Mouse (Mus musculus): Measurements from ENCODE around the gene Palld. TPM values are rescaled to one million over a fixed set of nuclear protein-coding genes. Genes with fewer than 3 reads are reported as not detected.

Gene Palld
- total and polyA plus RNA-seq, 2 experiments from 2014 or later: 10.7 to 11.0 TPM

DNA sequence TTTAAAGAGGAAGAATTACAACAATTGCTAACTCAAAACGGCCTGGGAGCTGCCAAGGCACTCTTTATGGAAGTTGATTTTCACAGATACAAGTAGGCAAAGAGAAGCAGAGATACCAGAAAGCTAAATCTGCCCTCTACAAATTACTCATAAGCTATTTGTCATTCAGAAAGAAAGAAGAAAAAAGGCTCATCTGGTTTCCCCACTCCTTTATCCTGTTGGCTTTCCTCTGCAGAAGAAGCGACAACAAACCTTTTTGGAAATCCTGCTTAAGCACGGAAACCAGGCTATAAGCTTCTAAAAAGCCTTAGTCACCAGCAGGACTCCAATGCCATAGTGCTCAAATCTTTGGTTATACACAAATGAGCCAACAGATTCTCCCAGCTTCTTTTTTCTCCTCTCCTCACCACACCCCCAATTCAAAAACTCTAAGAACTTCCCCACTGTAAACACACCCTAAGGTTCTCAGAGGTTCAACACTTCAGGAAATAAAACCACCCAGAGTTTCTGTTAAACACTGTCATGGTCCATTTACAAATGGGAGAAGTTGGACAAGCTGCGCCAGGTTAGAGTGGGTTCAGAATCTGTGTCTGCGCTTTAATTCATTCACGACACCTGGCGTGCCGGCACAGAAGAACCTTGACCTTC is 349.6 kb downstream of the Palld start:
- no peak overlapping the region for H3K27ac ChIP-seq (ENCODE audit: low read depth, low read length)
- ATAC-seq: no peak
- no peak for TF ChIP-seq CTCF (IDR thresholded peaks at IDR 0.05; ENCODE audit: low read depth)
- H3K27me3 ChIP-seq (ENCODE audit: insufficient read depth, low read length): no peaks in the 10 kb centered on the region
- no peak overlapping the region for H3K9ac ChIP-seq
- no peaks in the 10 kb centered on the region for H3K4me1 ChIP-seq (ENCODE audit: insufficient read depth)
- H3K4me2 ChIP-seq (ENCODE audit: low read depth): no peak overlapping the region
- H3K4me3 ChIP-seq (ENCODE audit: low read depth, low read length): no peak overlapping the region
- 0 out of 2 replicates have a peak, but pooled peaks cover 6% of the 10 kb centered on the region for H3K9me3 ChIP-seq (ENCODE audit: low read length)
- DNase-seq: no peak
- no peaks in the 10 kb centered on the region for H3K36me3 ChIP-seq (ENCODE audit: insufficient read depth)
- 85% methylated on average over 8 of the region's 8 CpGs for WGBS

DNA sequence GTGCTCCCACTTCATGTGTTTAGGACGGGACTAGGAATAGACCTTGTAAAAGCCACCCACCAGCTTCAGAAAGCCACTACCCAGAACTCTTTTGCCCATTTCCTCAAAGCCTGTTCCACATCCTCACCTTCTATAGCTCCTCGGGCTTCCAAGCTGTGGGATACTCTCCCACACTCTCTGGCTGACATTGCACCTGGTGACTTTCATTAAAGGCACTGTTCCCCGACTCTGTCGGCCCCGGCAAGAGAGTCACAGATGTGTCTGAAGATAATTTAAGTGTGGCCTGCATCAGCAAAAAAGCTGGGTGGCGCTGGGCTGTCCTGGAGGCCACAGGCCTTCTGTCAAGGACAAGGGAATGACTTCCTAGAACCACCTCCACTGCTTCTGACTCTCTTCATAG is 350.3 kb downstream of the Palld start:
- no peaks in the 10 kb centered on the region for H3K4me1 ChIP-seq (ENCODE audit: insufficient read depth)
- no peaks in the 10 kb centered on the region for H3K36me3 ChIP-seq (ENCODE audit: insufficient read depth)
- WGBS: 72% methylated on average over 6 of the region's 6 CpGs
- DNase-seq (no peak), ATAC-seq (no peak)
- TF ChIP-seq CTCF (IDR thresholded peaks at IDR 0.05; ENCODE audit: low read depth): no peak
- no peak overlapping the region for H3K4me3 ChIP-seq (ENCODE audit: low read depth, low read length)
- H3K4me2 ChIP-seq (ENCODE audit: low read depth): no peak overlapping the region
- H3K27ac ChIP-seq (ENCODE audit: low read depth, low read length): no peak overlapping the region
- H3K27me3 ChIP-seq (ENCODE audit: insufficient read depth, low read length): no peaks in the 10 kb centered on the region
- H3K9ac ChIP-seq: no peak overlapping the region
- H3K9me3 ChIP-seq (ENCODE audit: low read length): 0 out of 2 replicates have a peak, but pooled peaks cover 6% of the 10 kb centered on the region

DNA sequence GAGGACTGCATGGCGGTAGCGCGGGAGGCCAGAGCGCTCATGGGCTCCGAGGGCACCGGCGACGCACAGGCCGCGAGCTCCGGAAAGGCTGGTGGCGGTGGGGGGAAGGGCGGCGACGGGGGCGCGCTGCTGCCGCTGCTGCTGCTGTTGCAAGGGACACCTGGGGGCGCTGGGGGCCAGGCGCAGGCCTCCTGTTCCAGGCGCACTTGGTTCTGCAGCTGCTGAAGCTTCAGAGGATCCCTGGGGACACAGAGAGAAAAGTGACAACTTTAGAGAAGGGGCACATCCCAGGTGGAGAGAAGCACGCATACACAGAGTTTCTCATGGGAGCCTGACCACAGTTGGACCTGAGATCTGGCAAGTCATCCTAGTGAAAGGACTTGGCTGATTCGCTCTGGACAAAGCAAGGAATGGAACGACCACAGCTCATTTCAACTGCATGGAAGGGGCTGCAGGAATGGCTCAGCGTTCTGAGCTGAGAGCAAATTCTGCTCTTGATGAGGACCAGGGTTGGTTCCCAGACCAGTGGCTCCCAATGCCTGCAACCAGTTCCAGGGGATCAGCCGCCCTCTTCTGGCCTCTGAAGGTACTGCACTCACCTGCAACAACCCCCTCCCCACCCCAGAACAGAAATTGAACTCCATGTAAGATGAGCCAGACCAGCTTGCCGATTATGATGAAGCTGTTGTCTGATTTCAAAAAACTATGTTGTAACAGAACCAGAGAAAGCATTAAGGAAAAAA is 352.3 kb downstream of the Palld start:
- no peak overlapping the region for H3K4me3 ChIP-seq (ENCODE audit: low read depth, low read length)
- WGBS: 68% methylated on average over 27 of the region's 27 CpGs
- no peak overlapping the region for H3K4me2 ChIP-seq (ENCODE audit: low read depth)
- H3K9me3 ChIP-seq (ENCODE audit: low read length): 0 out of 2 replicates have a peak, but pooled peaks cover 6% of the 10 kb centered on the region
- H3K9ac ChIP-seq: no peak overlapping the region
- H3K36me3 ChIP-seq (ENCODE audit: insufficient read depth): no peaks in the 10 kb centered on the region
- H3K4me1 ChIP-seq (ENCODE audit: insufficient read depth): no peaks in the 10 kb centered on the region
- TF ChIP-seq CTCF (IDR thresholded peaks at IDR 0.05; ENCODE audit: low read depth): peak; percentile 45
- H3K27me3 ChIP-seq (ENCODE audit: insufficient read depth, low read length): no peaks in the 10 kb centered on the region
- DNase-seq: no peak
- no peak overlapping the region for H3K27ac ChIP-seq (ENCODE audit: low read depth, low read length)
- ATAC-seq: no peak

DNA sequence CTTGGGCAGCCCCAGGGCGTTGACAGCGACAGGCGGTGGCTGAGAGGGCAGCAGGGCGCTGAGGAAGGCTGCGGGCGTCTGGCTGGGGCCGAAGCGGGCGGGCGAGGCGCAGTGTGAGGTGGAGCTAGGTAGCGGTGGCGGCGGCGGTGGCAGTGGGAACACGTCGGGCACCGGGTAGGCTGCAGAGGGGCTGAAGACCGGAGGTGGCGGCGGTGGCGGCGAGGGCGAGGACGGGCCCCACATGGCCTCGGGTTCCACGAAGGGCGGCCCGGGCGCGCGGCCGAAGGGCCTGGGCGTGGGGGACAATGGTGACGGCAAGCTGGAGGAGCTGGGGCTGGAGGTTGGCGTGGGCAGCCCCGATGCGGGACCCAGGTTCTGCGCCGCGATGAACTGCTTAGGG is 352.9 kb downstream of the Palld start:
- ATAC-seq: no peak
- H3K4me3 ChIP-seq (ENCODE audit: low read depth, low read length): no peak overlapping the region
- DNase-seq: no peak

DNA sequence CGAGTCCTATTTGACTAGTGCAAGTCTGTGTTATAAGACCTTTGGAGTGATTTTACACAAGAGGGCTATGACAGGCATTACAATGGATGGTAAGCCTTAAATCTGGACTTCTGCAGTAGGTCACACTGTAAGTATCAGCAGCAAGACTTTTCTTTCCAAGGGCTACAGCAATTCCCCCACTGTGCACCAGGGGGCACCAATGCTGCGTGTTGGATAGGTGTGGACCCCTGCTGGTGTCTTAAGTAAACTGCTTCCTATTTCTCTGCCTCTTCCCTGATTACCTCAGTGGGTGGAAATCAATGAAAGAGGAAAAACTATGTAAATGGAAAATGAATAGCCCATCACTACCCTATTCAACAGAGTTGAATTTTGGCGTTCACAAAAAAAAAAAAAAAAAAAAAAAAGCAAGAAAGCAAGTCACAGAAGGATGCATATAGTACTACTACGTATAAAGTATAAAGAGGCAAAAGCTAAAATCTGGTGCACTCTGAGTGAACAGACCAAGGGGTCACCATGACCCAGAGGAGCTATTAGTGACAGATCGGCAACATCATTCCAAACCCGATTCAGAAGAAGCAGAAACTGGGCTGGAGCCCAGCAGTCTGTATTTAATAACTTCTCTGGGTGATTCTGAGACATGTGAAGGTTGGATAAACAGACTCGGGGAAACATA is 362.5 kb downstream of the Palld start:
- no peak overlapping the region for H3K27ac ChIP-seq (ENCODE audit: low read depth, low read length)
- H3K36me3 ChIP-seq (ENCODE audit: insufficient read depth): 0 out of 2 replicates have a peak, but pooled peaks cover 2% of the 10 kb centered on the region
- TF ChIP-seq CTCF (IDR thresholded peaks at IDR 0.05; ENCODE audit: low read depth): peak; percentile 100
- no peaks in the 10 kb centered on the region for H3K4me1 ChIP-seq (ENCODE audit: insufficient read depth)
- H3K9me3 ChIP-seq (ENCODE audit: low read length): no peaks in the 10 kb centered on the region
- DNase-seq (peak; percentile 94), ATAC-seq (peak; percentile 86)
- WGBS: 46% methylated on average over 7 of the region's 7 CpGs
- no peak overlapping the region for H3K9ac ChIP-seq
- H3K27me3 ChIP-seq (ENCODE audit: insufficient read depth, low read length): no peaks in the 10 kb centered on the region
- no peak overlapping the region for H3K4me3 ChIP-seq (ENCODE audit: low read depth, low read length)
- H3K4me2 ChIP-seq (ENCODE audit: low read depth): no peak overlapping the region

More for the DNA sequence above, 352.9 kb downstream of the Palld start:
- Histone ChIP-seq H3K27ac (ENCODE audit: low read depth, low read length) (no peak overlapping the region), H3K27me3 (ENCODE audit: insufficient read depth, low read length) (no peaks in the 10 kb centered on the region), H3K9ac (no peak overlapping the region), H3K4me2 (ENCODE audit: low read depth) (no peak overlapping the region), H3K4me1 (ENCODE audit: insufficient read depth) (no peaks in the 10 kb centered on the region), H3K9me3 (ENCODE audit: low read length) (0 out of 2 replicates have a peak, but pooled peaks cover 6% of the 10 kb centered on the region), H3K36me3 (ENCODE audit: insufficient read depth) (no peaks in the 10 kb centered on the region)
- WGBS: 84% methylated on average over 41 of the region's 41 CpGs
- TF ChIP-seq CTCF (IDR thresholded peaks at IDR 0.05; ENCODE audit: low read depth): no peak

DNA sequence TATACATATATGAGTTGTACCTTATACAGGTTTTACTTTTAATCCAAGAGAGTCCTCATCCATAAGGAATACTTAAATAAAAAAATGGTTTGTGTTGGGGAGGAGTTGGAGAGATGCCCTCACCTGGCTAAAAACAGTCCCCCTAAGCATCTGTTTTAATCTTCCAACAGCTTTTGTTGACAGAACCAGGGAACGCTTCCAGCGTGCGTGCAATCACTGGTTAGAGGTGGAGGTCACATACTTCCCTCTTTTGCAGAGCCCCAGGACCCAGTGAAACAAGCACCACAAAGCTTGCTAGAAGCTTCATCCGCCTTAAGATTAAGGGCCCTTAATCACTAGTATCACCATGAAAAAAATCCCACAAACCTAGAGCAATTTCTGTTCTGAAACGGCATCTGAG is 365.0 kb downstream of the Palld start:
- no peaks in the 10 kb centered on the region for H3K4me1 ChIP-seq (ENCODE audit: insufficient read depth)
- no peak overlapping the region for H3K4me3 ChIP-seq (ENCODE audit: low read depth, low read length)
- DNase-seq: no peak
- no peak overlapping the region for H3K9ac ChIP-seq
- H3K4me2 ChIP-seq (ENCODE audit: low read depth): no peak overlapping the region
- no peak for TF ChIP-seq CTCF (IDR thresholded peaks at IDR 0.05; ENCODE audit: low read depth)
- no peaks in the 10 kb centered on the region for H3K27me3 ChIP-seq (ENCODE audit: insufficient read depth, low read length)
- H3K9me3 ChIP-seq (ENCODE audit: low read length): no peaks in the 10 kb centered on the region
- H3K27ac ChIP-seq (ENCODE audit: low read depth, low read length): no peak overlapping the region
- ATAC-seq: no peak
- H3K36me3 ChIP-seq (ENCODE audit: insufficient read depth): 0 out of 2 replicates have a peak, but pooled peaks cover 2% of the 10 kb centered on the region
- 82% methylated on average over 5 of the region's 5 CpGs for WGBS

DNA sequence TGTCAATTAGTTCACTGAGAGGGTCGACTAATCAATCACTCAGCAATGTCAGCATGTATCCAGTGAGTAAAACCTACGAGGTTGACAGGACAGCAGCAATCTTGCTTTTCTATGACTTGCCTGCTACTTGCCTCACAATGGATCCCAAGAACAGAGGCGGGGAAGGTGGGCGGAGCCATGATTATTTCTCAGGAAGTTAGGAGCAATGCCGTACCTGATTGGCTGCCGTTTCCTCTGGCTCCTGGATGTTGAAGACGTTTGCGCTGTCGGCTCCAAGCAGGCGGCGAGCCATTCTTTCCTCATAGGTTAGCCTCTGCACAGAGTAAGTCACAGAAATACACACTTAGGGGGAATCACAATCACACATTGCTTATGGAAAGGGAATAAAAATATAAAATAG is 367.0 kb downstream of the Palld start:
- no peak overlapping the region for H3K27ac ChIP-seq (ENCODE audit: low read depth, low read length)
- H3K4me2 ChIP-seq (ENCODE audit: low read depth): no peak overlapping the region
- ATAC-seq (no peak), DNase-seq (no peak)
- H3K9ac ChIP-seq: no peak overlapping the region
- no peak for TF ChIP-seq CTCF (IDR thresholded peaks at IDR 0.05; ENCODE audit: low read depth)
- no peaks in the 10 kb centered on the region for H3K27me3 ChIP-seq (ENCODE audit: insufficient read depth, low read length)
- 77% methylated on average over 11 of the region's 11 CpGs for WGBS
- 0 out of 2 replicates have a peak, but pooled peaks cover 2% of the 10 kb centered on the region for H3K36me3 ChIP-seq (ENCODE audit: insufficient read depth)
- no peaks in the 10 kb centered on the region for H3K4me1 ChIP-seq (ENCODE audit: insufficient read depth)
- no peaks in the 10 kb centered on the region for H3K9me3 ChIP-seq (ENCODE audit: low read length)
- no peak overlapping the region for H3K4me3 ChIP-seq (ENCODE audit: low read depth, low read length)
